Comparison of ENCODE assay signal across 14 mouse cellular contexts in the genomic region with DNA sequence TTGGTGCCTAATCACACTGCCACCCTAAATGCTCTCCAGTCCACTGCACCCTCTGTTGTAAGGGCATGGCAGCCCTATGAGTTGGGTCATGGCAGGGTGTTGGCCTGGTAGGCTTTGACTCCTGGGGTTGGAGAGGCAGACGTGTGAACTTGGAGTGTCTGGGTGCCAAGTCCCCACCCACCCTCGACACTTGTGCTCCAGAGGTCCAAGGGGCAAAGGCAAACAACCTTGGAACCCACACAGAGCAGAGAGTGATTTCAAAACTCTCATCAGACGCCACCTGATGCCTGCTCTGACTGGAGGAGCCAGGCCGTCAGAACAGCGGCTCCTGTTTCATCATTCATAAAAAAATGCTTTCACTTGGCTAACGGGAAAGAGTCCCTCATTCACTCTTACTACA.
DNase-seq lines count a peak whose midpoint lies in the region; ATAC-seq lines count a peak whose summit lies in the region.
"Had no signal": no experiment of that assay in that cellular context is flagged by ENCODE, and none has a peak within 500 bp of the region (broad histone marks: within the 10 kb centered on the region; RNA-seq: fewer than 3 reads in every experiment).

No protein-coding gene starts in this region.

- peak; percentile 18 for DNase-seq in adrenal gland, adult 8-10 months
- DNase-seq in adrenal gland, adult 18-20 months (ENCODE audit: low spot score in 2 of 2) = no peak
- no peak for DNase-seq in liver, embryonic 11.5 days (ENCODE audit: low spot score)
- DNase-seq in kidney, postnatal 25 days = peak; percentile 70 to 91
- no peak for DNase-seq in right cerebral cortex, postnatal 36 days (ENCODE audit: low spot score in 2 of 2)
- DNase-seq: thymus, postnatal 4 days had no signal

- H3K4me1 ChIP-seq in liver, embryonic 12.5 days = 0 out of 2 replicates have a peak, but pooled peaks cover 4% of the 10 kb centered on the region
- H3K4me1 ChIP-seq in liver, embryonic 11.5 days (replicated peaks; ENCODE audit: control insufficient read depth, insufficient read depth, low read length) = no peaks in the 10 kb centered on the region
- H3K4me1 ChIP-seq in brown adipose tissue, adult 24 weeks (ENCODE audit: control insufficient read depth, insufficient read depth, insufficient read length, low read length) = peaks cover 11% of the 10 kb centered on the region; the same call in 1 of the 2 replicates
- peaks cover 7% of the 10 kb centered on the region for H3K4me1 ChIP-seq in midbrain, embryonic 16.5 days (ENCODE audit: control insufficient read depth, insufficient read depth, low read length)

- H3K4me2 ChIP-seq in liver, embryonic 12.5 days = no peak overlapping the region
- no peak overlapping the region for H3K4me2 ChIP-seq in liver, embryonic 11.5 days
- H3K4me2 ChIP-seq in midbrain, embryonic 16.5 days (ENCODE audit: low read length) = no peak overlapping the region
- H3K4me2 ChIP-seq: limb, embryonic 12.5 days; lung, embryonic 15.5 days had no signal

- H3K36me3 ChIP-seq in liver, embryonic 12.5 days = no peaks in the 10 kb centered on the region
- no peaks in the 10 kb centered on the region for H3K36me3 ChIP-seq in liver, embryonic 11.5 days (ENCODE audit: control insufficient read depth, insufficient read depth, low read length)
- H3K36me3 ChIP-seq in midbrain, embryonic 16.5 days (ENCODE audit: control insufficient read depth, insufficient read depth, low read length) = no peaks in the 10 kb centered on the region
- H3K36me3 ChIP-seq: hindbrain, embryonic 10.5 days; limb, embryonic 12.5 days; lung, embryonic 15.5 days had no signal

- H3K27ac ChIP-seq in liver, embryonic 12.5 days = no peak overlapping the region
- H3K27ac ChIP-seq in liver, embryonic 11.5 days (ENCODE audit: low read depth, low read length) = no peak overlapping the region
- H3K27ac ChIP-seq in brown adipose tissue, adult 24 weeks (replicated peaks; ENCODE audit: low read depth, low read length) = peak overlapping the region; percentile 67; the same call in 1 of the 2 replicates
- H3K27ac ChIP-seq in midbrain, embryonic 16.5 days (ENCODE audit: low read length) = no peak overlapping the region
- H3K27ac ChIP-seq: hindbrain, embryonic 10.5 days; layer of hippocampus, adult 2 months; limb, embryonic 12.5 days; lung, embryonic 15.5 days had no signal

- peaks cover 80% of the 10 kb centered on the region for H3K27me3 ChIP-seq in liver, embryonic 12.5 days (replicated peaks)
- 0 out of 2 replicates have a peak, but pooled peaks cover 5% of the 10 kb centered on the region for H3K27me3 ChIP-seq in liver, embryonic 11.5 days (replicated peaks; ENCODE audit: control insufficient read depth, insufficient read depth, low read length)
- no peaks in the 10 kb centered on the region for H3K27me3 ChIP-seq in midbrain, embryonic 16.5 days (ENCODE audit: control insufficient read depth, insufficient read depth, low read depth, low read length)
- H3K27me3 ChIP-seq: lung, embryonic 15.5 days had no signal

- no peak overlapping the region for H3K4me3 ChIP-seq in liver, embryonic 12.5 days
- no peak overlapping the region for H3K4me3 ChIP-seq in liver, embryonic 11.5 days (ENCODE audit: low read depth, low read length)
- H3K4me3 ChIP-seq in brown adipose tissue, adult 24 weeks (ENCODE audit: insufficient read depth, low read depth, low read length) = no peak overlapping the region
- no peak overlapping the region for H3K4me3 ChIP-seq in midbrain, embryonic 16.5 days (ENCODE audit: low read depth, low read length)
- H3K4me3 ChIP-seq: hindbrain, embryonic 10.5 days; layer of hippocampus, adult 2 months; limb, embryonic 12.5 days; lung, embryonic 15.5 days; megakaryocyte, embryonic 14.5 days had no signal

- 47% methylated on average over 6 of the region's 6 CpGs for WGBS in liver, embryonic 12.5 days (ENCODE audit: insufficient replicate concordance)
- 44% methylated on average over 6 of the region's 6 CpGs for WGBS in liver, embryonic 11.5 days
- 60% methylated on average over 6 of the region's 6 CpGs for WGBS in midbrain, embryonic 16.5 days

- no peaks in the 10 kb centered on the region for H3K9me3 ChIP-seq in liver, embryonic 12.5 days (replicated peaks)
- no peaks in the 10 kb centered on the region for H3K9me3 ChIP-seq in liver, embryonic 11.5 days (ENCODE audit: control insufficient read depth, low read length)
- H3K9me3 ChIP-seq in midbrain, embryonic 16.5 days (replicated peaks; ENCODE audit: control insufficient read depth, low read length, poor library complexity, severe bottlenecking) = no peaks in the 10 kb centered on the region
- H3K9me3 ChIP-seq: hindbrain, embryonic 10.5 days; limb, embryonic 12.5 days; lung, embryonic 15.5 days; megakaryocyte, embryonic 14.5 days had no signal

- no peak for ATAC-seq in liver, embryonic 12.5 days
- ATAC-seq in liver, embryonic 11.5 days (replicated peaks; ENCODE audit: low FRiP score) = no peak
- ATAC-seq in midbrain, embryonic 16.5 days = no peak

- 0 out of 2 replicates have a peak overlapping the region, but pooled peaks have one; percentile 1 for H3K9ac ChIP-seq in liver, embryonic 12.5 days
- H3K9ac ChIP-seq in liver, embryonic 11.5 days (ENCODE audit: low read depth, low read length) = no peak overlapping the region
- H3K9ac ChIP-seq in midbrain, embryonic 16.5 days (ENCODE audit: low read depth, low read length) = no peak overlapping the region
- H3K9ac ChIP-seq: limb, embryonic 12.5 days; lung, embryonic 15.5 days had no signal

Comparison
In these comparisons a context has a peak if more than half of its experiments do, and no peak if none do; other contexts are left out.
1. DNase-seq: peak in adrenal gland, adult 8-10 months (single experiment) and kidney, postnatal 25 days (2 of 2); none in adrenal gland, adult 18-20 months (0 of 2), liver, embryonic 11.5 days (single experiment) and right cerebral cortex, postnatal 36 days (0 of 2).